Mouse (Mus musculus) kidney, adult 2 months (tissue): ENCODE data around the gene Ttf1. TPM values are rescaled to one million over a fixed set of nuclear protein-coding genes. Genes with fewer than 3 reads are reported as not detected.

Experiments used
- DNase-seq: peaks from one replicate; pipeline ENCODE4 v3.0.0; 2021
- H3K27ac ChIP-seq: fragments of 200-500 bp; 2 replicates; pipeline ENCODE4 v1.5.1; 2012; ENCODE audit warnings: low read depth, low read length, control low read depth, inconsistent platforms; ENCODE audit not compliant: insufficient read depth
- H3K27me3 ChIP-seq: fragments of 200-500 bp; replicated peaks from 2 replicates; pipeline ENCODE4 v1.6.1; 2012; ENCODE audit warnings: mild to moderate bottlenecking, moderate library complexity, low read length, inconsistent platforms; ENCODE audit not compliant: control insufficient read depth, insufficient read depth
- H3K36me3 ChIP-seq: fragments of 200-500 bp; 2 replicates; pipeline ENCODE4 v1.6.1; 2012; ENCODE audit warnings: mild to moderate bottlenecking, moderate library complexity, low read length, inconsistent platforms; ENCODE audit not compliant: control insufficient read depth, insufficient read depth
- H3K4me1 ChIP-seq: fragments of 200-500 bp; 2 replicates; pipeline ENCODE4 v1.6.1; 2011; ENCODE audit warnings: low read length; ENCODE audit not compliant: control insufficient read depth, insufficient read depth
- H3K4me3 ChIP-seq: fragments of 200-500 bp; 2 replicates; pipeline ENCODE4 v1.5.1; 2011; ENCODE audit warnings: mild to moderate bottlenecking, low read depth, low read length, control low read depth; ENCODE audit not compliant: insufficient read depth
- CTCF ChIP-seq: fragments of 200-500 bp; conservative IDR thresholded peaks from 2 replicates; pipeline ENCODE4 v1.5.1; 2011; ENCODE audit warnings: low read depth, mild to moderate bottlenecking, control low read depth, low read length, moderate library complexity, mixed read lengths; ENCODE audit not compliant: insufficient read depth, insufficient read length
- POLR2A ChIP-seq: fragments of 200-500 bp; IDR thresholded peaks from one replicate; pipeline ENCODE4 v1.6.1; 2011; ENCODE audit warnings: low read depth, low read length, control low read depth
- WGBS: fragments of 180-500 bp; shearing (Covaris S2); methylation state at CpG from one replicate; pipeline ENCODE4 v1.1.7; 2018; 5-methylcytosine and 5-hydroxymethylcytosine counted together
- polyA plus RNA-seq: library from polyadenylated mRNA; depleted of rRNA; stranded (reverse); fragments of >200 nt; gene quantifications from 2 replicates; pipeline ENCODE4 v1.2.3, GENCODE M21; 2012; rRNA removed

Gene Ttf1
- polyA plus RNA-seq, 1 experiment = 5.6 TPM

- peak; percentile 62 for TF ChIP-seq POLR2A
- no peak for TF ChIP-seq CTCF
- DNase-seq = peak; percentile 100
- Histone ChIP-seq H3K4me1 (peaks cover 5% of the 10 kb centered on the region; the same call in 1 of the 2 replicates), H3K27ac (peak overlapping the region; percentile 52), H3K36me3 (no peaks in the 10 kb centered on the region; the same call in 1 of the 2 replicates), H3K4me3 (peak overlapping the region; percentile 66), H3K27me3 (no peaks in the 10 kb centered on the region)
- under 1% methylated on average over 81 of the region's 81 CpGs for WGBS
Observed at GRCm38 (mm10) chr2:29124936-29125701, 65.1 kb downstream of the Ttf1 start.

GRCm38 (mm10) chr2:29130118-29130899, 70.2 kb downstream of the Ttf1 start:
- Histone ChIP-seq H3K27me3 (no peaks in the 10 kb centered on the region; the same call in 1 of the 2 replicates), H3K36me3 (no peaks in the 10 kb centered on the region; the same call in none of the 2 replicates), H3K27ac (no peak overlapping the region), H3K4me3 (no peak overlapping the region), H3K4me1 (peaks cover 5% of the 10 kb centered on the region; the same call in 1 of the 2 replicates)
- WGBS = 90% methylated on average over 7 of the region's 7 CpGs
- TF ChIP-seq POLR2A (no peak), CTCF (no peak)
- DNase-seq = no peak

GRCm38 (mm10) chr2:29135161-29135560, 75.1 kb downstream of the Ttf1 start:
- DNase-seq = no peak
- peaks cover 4% of the 10 kb centered on the region for H3K36me3 ChIP-seq
- no peaks in the 10 kb centered on the region for H3K4me1 ChIP-seq
- no peak overlapping the region for H3K27ac ChIP-seq
- no peak overlapping the region for H3K4me3 ChIP-seq
- H3K27me3 ChIP-seq = no peaks in the 10 kb centered on the region; the same call in 1 of the 2 replicates
- no peak for TF ChIP-seq CTCF
- no peak for TF ChIP-seq POLR2A

Other genes starting within 250 kb of the Ttf1 start
- gene Gtf3c4, start 219.9 kb upstream of the Ttf1 start, polyA plus RNA-seq = 7.1 and 7.4 TPM in 2 replicates
- 2.6 and 3.4 TPM in 2 replicates for gene Ddx31, start 219.9 kb upstream of the Ttf1 start, polyA plus RNA-seq
- gene Barhl1, start 143.6 kb upstream of the Ttf1 start, polyA plus RNA-seq = 0.05 and 0.07 TPM in 2 replicates
- 0.31 and 0.61 TPM in 2 replicates for gene Cfap77, start 5.2 kb upstream of the Ttf1 start, polyA plus RNA-seq
- 3.1 and 3.4 TPM in 2 replicates for gene Setx, start 63.9 kb downstream of the Ttf1 start, polyA plus RNA-seq
- 18.2 and 23.2 TPM in 2 replicates for gene Ntng2, start 192.7 kb downstream of the Ttf1 start, polyA plus RNA-seq